Mouse (Mus musculus) megakaryocyte, embryonic 14.5 days (primary cell): ENCODE results near the gene Ahcyl1.

ENCODE experiments used
- FLI1 ChIP-seq: IDR thresholded peaks from 2 replicates; pipeline ENCODE4 v1.6.1; 2012; ENCODE audit warnings: low read length, inconsistent platforms, mixed read lengths
- GATA1 ChIP-seq: IDR thresholded peaks from 3 replicates; pipeline ENCODE4 v1.6.1; 2012; ENCODE audit warnings: mixed read lengths, low read length, inconsistent platforms, borderline replicate concordance

DNA sequence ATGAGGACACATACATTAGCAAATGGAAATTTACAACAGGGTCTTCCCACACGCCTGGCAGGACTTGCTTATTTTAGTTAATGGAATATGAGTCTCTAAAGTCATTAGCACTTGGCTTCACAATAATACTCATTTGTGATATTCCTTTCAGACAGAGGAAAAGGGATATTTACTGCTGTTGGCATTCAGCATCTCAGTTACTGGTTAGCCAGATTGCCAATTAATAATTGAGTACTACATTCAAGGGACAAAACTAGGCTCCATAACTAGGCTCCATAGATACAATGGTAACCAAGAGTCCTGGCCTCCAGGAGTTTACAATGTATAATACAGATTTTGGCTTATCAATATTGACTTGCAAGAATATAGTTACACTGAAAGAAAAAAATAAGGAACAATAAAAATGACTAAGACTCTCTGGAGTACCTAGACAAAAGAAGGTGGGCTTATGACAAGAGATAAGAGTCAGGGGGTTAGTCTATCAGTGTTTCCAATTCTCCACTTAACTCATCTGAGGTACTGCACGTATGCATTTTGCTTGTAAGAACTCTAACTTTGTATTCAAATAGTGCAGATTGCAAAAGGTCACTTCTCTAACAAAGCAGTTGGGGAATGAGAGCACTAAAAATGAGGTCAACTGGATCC, 2.0 kb downstream of the Ahcyl1 start:
- TF ChIP-seq FLI1 = no peak
- no peak for TF ChIP-seq GATA1
